Mouse (Mus musculus) liver, embryonic 12.5 days (tissue): ENCODE results near the gene Ren1. TPM values are rescaled to one million over a fixed set of nuclear protein-coding genes. Genes with fewer than 3 reads are reported as not detected.

Experiments
- ATAC-seq: fragments of 200-750 bp; cut with Nextera tagmentation; 2 replicates; pipeline ENCODE4 v1.8.0; 2017; ENCODE audit warnings: moderate number of reproducible peaks, mild to moderate bottlenecking, moderate library complexity
- H3K27ac ChIP-seq: fragments of 300-500 bp; sonication (generic); 2 replicates; pipeline ENCODE4 v1.5.1; 2016; ENCODE audit warnings: mild to moderate bottlenecking
- H3K27me3 ChIP-seq: fragments of 300-500 bp; sonication (generic); replicated peaks from 2 replicates; pipeline ENCODE4 v1.6.1; 2016; ENCODE audit warnings: mild to moderate bottlenecking, moderate library complexity
- H3K36me3 ChIP-seq: fragments of 300-500 bp; sonication (generic); 2 replicates; pipeline ENCODE4 v1.6.1; 2016; ENCODE audit warnings: mild to moderate bottlenecking, moderate library complexity
- H3K4me1 ChIP-seq: fragments of 300-500 bp; sonication (generic); 2 replicates; pipeline ENCODE4 v1.6.1; 2016
- H3K4me2 ChIP-seq: fragments of 300-500 bp; sonication (generic); 2 replicates; pipeline ENCODE4 v1.6.1; 2016; ENCODE audit warnings: mild to moderate bottlenecking, moderate library complexity
- H3K4me3 ChIP-seq: fragments of 300-500 bp; sonication (generic); 2 replicates; pipeline ENCODE4 v1.5.1; 2016; ENCODE audit warnings: mild to moderate bottlenecking, moderate library complexity
- H3K9ac ChIP-seq: fragments of 300-500 bp; sonication (generic); 2 replicates; pipeline ENCODE4 v1.6.1; 2016; ENCODE audit warnings: mild to moderate bottlenecking, moderate library complexity
- H3K9me3 ChIP-seq: fragments of 300-500 bp; sonication (generic); replicated peaks from 2 replicates; pipeline ENCODE4 v1.6.1; 2016; ENCODE audit warnings: mild to moderate bottlenecking, moderate library complexity
- WGBS: fragments of 180-500 bp; shearing (Covaris S2); methylation state at CpG from one replicate; pipeline ENCODE4 v1.1.7; 2016; ENCODE audit not compliant: insufficient replicate concordance; 5-methylcytosine and 5-hydroxymethylcytosine counted together
- polyA plus RNA-seq: library from polyadenylated mRNA; unstranded; fragments of >200 nt; fragmentation: Nextera tagmentation; extraction: Ambion mirVana; gene quantifications from 2 replicates; pipeline ENCODE4 v1.2.1, GENCODE M21; 2016

Gene Ren1
- polyA plus RNA-seq, 1 experiment from 2014 or later: 0.39 TPM

GRCm38 (mm10) chr1:133366951-133367605 lies 16.8 kb downstream of the Ren1 start:
- Histone ChIP-seq H3K4me1 (peaks cover 31% of the 10 kb centered on the region), H3K36me3 (no peaks in the 10 kb centered on the region), H3K9ac (no peak overlapping the region), H3K9me3 (no peaks in the 10 kb centered on the region), H3K4me2 (0 out of 2 replicates have a peak overlapping the region, but pooled peaks have one; percentile 0), H3K27me3 (peaks cover 49% of the 10 kb centered on the region), H3K27ac (no peak overlapping the region), H3K4me3 (no peak overlapping the region)
- 40% methylated on average over 10 of the region's 10 CpGs for WGBS
- ATAC-seq: no peak

- H3K27me3 ChIP-seq: peaks cover 42% of the 10 kb centered on the region
- no peak overlapping the region for H3K9ac ChIP-seq
- no peak overlapping the region for H3K4me3 ChIP-seq
- H3K36me3 ChIP-seq: no peaks in the 10 kb centered on the region
- ATAC-seq: no peak
- WGBS: 7% methylated on average over 11 of the region's 11 CpGs
- no peak overlapping the region for H3K27ac ChIP-seq
- H3K4me1 ChIP-seq: peaks cover 37% of the 10 kb centered on the region
- H3K4me2 ChIP-seq: peak overlapping the region; percentile 0; the same call in 1 of the 2 replicates
- no peaks in the 10 kb centered on the region for H3K9me3 ChIP-seq
Measured at GRCm38 (mm10) chr1:133367606-133368488, 17.5 kb downstream of the Ren1 start.

GRCm38 (mm10) chr1:133368644-133369043 lies 18.3 kb downstream of the Ren1 start:
- no peak overlapping the region for H3K9ac ChIP-seq
- H3K4me1 ChIP-seq: peaks cover 32% of the 10 kb centered on the region
- H3K4me3 ChIP-seq: no peak overlapping the region
- H3K9me3 ChIP-seq: no peaks in the 10 kb centered on the region
- no peak overlapping the region for H3K4me2 ChIP-seq
- no peak for ATAC-seq
- H3K36me3 ChIP-seq: no peaks in the 10 kb centered on the region
- H3K27ac ChIP-seq: no peak overlapping the region
- H3K27me3 ChIP-seq: peaks cover 34% of the 10 kb centered on the region
- 54% methylated on average over 10 of the region's 10 CpGs for WGBS

- ATAC-seq: no peak
- Histone ChIP-seq H3K36me3 (no peaks in the 10 kb centered on the region), H3K27me3 (peaks cover 16% of the 10 kb centered on the region), H3K4me2 (no peak overlapping the region), H3K9me3 (no peaks in the 10 kb centered on the region), H3K4me1 (peaks cover 26% of the 10 kb centered on the region), H3K27ac (no peak overlapping the region), H3K9ac (no peak overlapping the region), H3K4me3 (no peak overlapping the region)
- 51% methylated on average over 4 of the region's 4 CpGs for WGBS
Measured at GRCm38 (mm10) chr1:133370352-133370751, 20.0 kb downstream of the Ren1 start.

- no peaks in the 10 kb centered on the region for H3K9me3 ChIP-seq
- ATAC-seq: no peak
- H3K4me3 ChIP-seq: no peak overlapping the region
- peaks cover 6% of the 10 kb centered on the region for H3K27me3 ChIP-seq
- H3K27ac ChIP-seq: peak overlapping the region; percentile 63; the same call in 1 of the 2 replicates
- H3K36me3 ChIP-seq: no peaks in the 10 kb centered on the region
- H3K9ac ChIP-seq: no peak overlapping the region
- peaks cover 32% of the 10 kb centered on the region for H3K4me1 ChIP-seq
- 71% methylated on average over 6 of the region's 6 CpGs for WGBS
- H3K4me2 ChIP-seq: no peak overlapping the region
Measured at GRCm38 (mm10) chr1:133371431-133371830, 21.1 kb downstream of the Ren1 start.

- Histone ChIP-seq H3K4me2 (no peak overlapping the region), H3K9me3 (no peaks in the 10 kb centered on the region), H3K9ac (no peak overlapping the region), H3K4me1 (peaks cover 31% of the 10 kb centered on the region), H3K36me3 (no peaks in the 10 kb centered on the region), H3K4me3 (no peak overlapping the region), H3K27me3 (no peaks in the 10 kb centered on the region), H3K27ac (peak overlapping the region; percentile 58)
- 41% methylated on average over 8 of the region's 8 CpGs for WGBS
- ATAC-seq: peak; percentile 29
Measured at GRCm38 (mm10) chr1:133372113-133372512, 21.8 kb downstream of the Ren1 start.

GRCm38 (mm10) chr1:133375696-133376346 lies 25.5 kb downstream of the Ren1 start:
- Histone ChIP-seq H3K9ac (no peak overlapping the region), H3K4me1 (peaks cover 23% of the 10 kb centered on the region; the same call in 1 of the 2 replicates), H3K9me3 (no peaks in the 10 kb centered on the region), H3K4me2 (no peak overlapping the region), H3K4me3 (no peak overlapping the region), H3K36me3 (no peaks in the 10 kb centered on the region), H3K27me3 (no peaks in the 10 kb centered on the region), H3K27ac (no peak overlapping the region)
- peak; percentile 11; the same call in 1 of the 2 replicates for ATAC-seq
- 54% methylated on average over 10 of the region's 10 CpGs for WGBS

- no peak for ATAC-seq
- H3K36me3 ChIP-seq: no peaks in the 10 kb centered on the region
Measured at GRCm38 (mm10) chr1:133377547-133377946, 27.2 kb downstream of the Ren1 start.

GRCm38 (mm10) chr1:133379254-133379985 lies 29.1 kb downstream of the Ren1 start:
- Histone ChIP-seq H3K4me3 (no peak overlapping the region), H3K9me3 (no peaks in the 10 kb centered on the region), H3K36me3 (no peaks in the 10 kb centered on the region; the same call in 1 of the 2 replicates), H3K27ac (no peak overlapping the region), H3K4me1 (0 out of 2 replicates have a peak, but pooled peaks cover 11% of the 10 kb centered on the region), H3K27me3 (no peaks in the 10 kb centered on the region), H3K9ac (no peak overlapping the region), H3K4me2 (no peak overlapping the region)
- 60% methylated on average over 10 of the region's 10 CpGs for WGBS
- ATAC-seq: no peak

More at GRCm38 (mm10) chr1:133377547-133377946, 27.2 kb downstream of the Ren1 start:
- Histone ChIP-seq H3K4me3 (no peak overlapping the region), H3K9ac (no peak overlapping the region), H3K27me3 (no peaks in the 10 kb centered on the region), H3K4me1 (peaks cover 12% of the 10 kb centered on the region; the same call in 1 of the 2 replicates), H3K27ac (no peak overlapping the region), H3K9me3 (no peaks in the 10 kb centered on the region), H3K4me2 (no peak overlapping the region)
- WGBS: 70% methylated on average over 5 of the region's 5 CpGs

GRCm38 (mm10) chr1:133379986-133380320 lies 29.6 kb downstream of the Ren1 start:
- no peaks in the 10 kb centered on the region for H3K9me3 ChIP-seq
- H3K9ac ChIP-seq: no peak overlapping the region
- ATAC-seq: no peak
- no peak overlapping the region for H3K4me3 ChIP-seq
- H3K4me2 ChIP-seq: no peak overlapping the region
- H3K27ac ChIP-seq: no peak overlapping the region
- 0 out of 2 replicates have a peak, but pooled peaks cover 11% of the 10 kb centered on the region for H3K4me1 ChIP-seq
- WGBS: 66% methylated on average over 3 of the region's 3 CpGs
- no peaks in the 10 kb centered on the region for H3K27me3 ChIP-seq
- peaks cover 4% of the 10 kb centered on the region; the same call in 1 of the 2 replicates for H3K36me3 ChIP-seq

GRCm38 (mm10) chr1:133380347-133381065 lies 30.2 kb downstream of the Ren1 start:
- 59% methylated on average over 14 of the region's 14 CpGs for WGBS
- H3K4me3 ChIP-seq: no peak overlapping the region
- H3K4me1 ChIP-seq: 0 out of 2 replicates have a peak, but pooled peaks cover 11% of the 10 kb centered on the region
- ATAC-seq: no peak
- no peak overlapping the region for H3K27ac ChIP-seq
- H3K4me2 ChIP-seq: no peak overlapping the region
- no peaks in the 10 kb centered on the region for H3K27me3 ChIP-seq
- H3K9ac ChIP-seq: no peak overlapping the region
- H3K36me3 ChIP-seq: peaks cover 8% of the 10 kb centered on the region; the same call in 1 of the 2 replicates
- no peaks in the 10 kb centered on the region for H3K9me3 ChIP-seq
